Mouse (Mus musculus): ENCODE data around the gene Tnf. TPM values are rescaled to one million over a fixed set of nuclear protein-coding genes. Genes with fewer than 3 reads are reported as not detected.

Tnf gene
- polyA plus RNA-seq, 1 experiment from 2014 or later = not detected

DNA sequence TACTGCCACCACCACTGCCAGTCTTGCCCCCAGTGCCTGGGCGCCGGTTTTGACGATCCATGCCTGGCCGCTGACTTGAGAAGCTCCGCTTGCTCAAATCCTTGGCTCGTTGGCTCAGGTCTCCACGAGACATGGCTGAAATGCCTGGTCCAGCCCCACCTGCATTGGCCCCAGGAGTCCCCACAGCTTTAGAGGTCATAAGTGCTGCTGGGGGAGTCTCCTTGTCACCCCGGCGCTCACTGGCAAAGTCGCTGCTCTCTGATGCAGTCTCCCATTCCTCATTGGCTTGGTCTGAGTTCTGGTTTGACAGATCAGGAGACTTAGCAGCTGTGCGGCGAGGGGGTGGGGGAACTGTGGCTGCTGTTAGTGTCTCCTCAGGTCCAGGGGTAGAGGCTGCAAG is 46.4 kb downstream of the Tnf start:
- Histone ChIP-seq H3K27ac (no peak overlapping the region), H3K36me3 (peaks cover 94% of the 10 kb centered on the region), H3K4me1 (replicated peaks) (no peaks in the 10 kb centered on the region), H3K27me3 (replicated peaks) (no peaks in the 10 kb centered on the region), H3K4me3 (replicated peaks) (no peak overlapping the region), H3K9ac (no peak overlapping the region), H3K4me2 (replicated peaks) (no peak overlapping the region), H3K9me3 (no peaks in the 10 kb centered on the region)
- ATAC-seq = no peak
- 92% methylated on average over 12 of the region's 12 CpGs for WGBS

DNA sequence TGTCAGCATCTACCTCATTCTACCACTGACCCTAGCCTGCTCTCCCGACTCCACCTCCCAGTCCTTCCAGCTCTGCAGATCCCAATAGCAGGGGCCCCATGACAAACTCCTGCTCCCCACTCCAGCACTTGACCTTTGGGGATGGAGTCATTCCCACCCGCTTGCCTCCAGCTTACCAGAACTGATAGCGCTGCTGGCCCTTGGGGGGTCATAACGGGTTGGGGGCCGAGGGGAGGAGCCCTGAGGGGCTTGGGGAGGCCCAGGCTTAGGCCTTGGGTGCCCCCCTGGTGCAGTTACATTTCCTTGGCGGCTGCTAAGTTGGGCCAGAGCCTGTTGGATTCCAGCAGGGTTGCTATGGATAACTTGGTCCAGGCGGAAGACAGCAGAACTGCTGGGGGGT is 47.2 kb downstream of the Tnf start:
- Histone ChIP-seq H3K4me1 (replicated peaks) (no peaks in the 10 kb centered on the region), H3K9ac (no peak overlapping the region), H3K27ac (no peak overlapping the region), H3K4me3 (replicated peaks) (no peak overlapping the region), H3K9me3 (no peaks in the 10 kb centered on the region), H3K27me3 (replicated peaks) (no peaks in the 10 kb centered on the region), H3K36me3 (peaks cover 94% of the 10 kb centered on the region), H3K4me2 (replicated peaks) (no peak overlapping the region)
- WGBS = 81% methylated on average over 7 of the region's 7 CpGs
- ATAC-seq = no peak

DNA sequence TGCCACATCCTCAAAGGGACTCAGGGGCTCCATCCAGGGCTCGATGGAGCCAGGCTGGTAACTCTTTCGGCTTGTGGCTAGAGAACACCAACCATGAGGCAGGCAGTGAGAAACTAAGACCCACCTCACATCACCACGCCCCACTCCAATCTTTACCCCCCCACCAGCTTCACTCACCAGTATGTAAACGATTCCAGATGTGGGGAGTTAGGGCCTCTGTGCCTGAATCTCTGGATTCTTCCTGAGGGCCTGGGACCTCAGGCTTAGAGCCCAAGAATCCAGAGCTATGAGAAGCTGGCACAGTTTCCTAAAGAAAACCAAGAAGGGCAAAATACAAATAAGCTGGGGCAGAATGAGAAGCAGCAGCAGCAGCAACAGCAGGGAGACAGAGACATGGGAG is 47.9 kb downstream of the Tnf start:
- Histone ChIP-seq H3K4me1 (replicated peaks) (no peaks in the 10 kb centered on the region), H3K27ac (no peak overlapping the region), H3K4me2 (replicated peaks) (no peak overlapping the region), H3K9ac (no peak overlapping the region), H3K36me3 (peaks cover 94% of the 10 kb centered on the region), H3K4me3 (replicated peaks) (no peak overlapping the region), H3K9me3 (no peaks in the 10 kb centered on the region), H3K27me3 (replicated peaks) (no peaks in the 10 kb centered on the region)
- no peak for ATAC-seq
- 83% methylated on average over 4 of the region's 4 CpGs for WGBS

DNA sequence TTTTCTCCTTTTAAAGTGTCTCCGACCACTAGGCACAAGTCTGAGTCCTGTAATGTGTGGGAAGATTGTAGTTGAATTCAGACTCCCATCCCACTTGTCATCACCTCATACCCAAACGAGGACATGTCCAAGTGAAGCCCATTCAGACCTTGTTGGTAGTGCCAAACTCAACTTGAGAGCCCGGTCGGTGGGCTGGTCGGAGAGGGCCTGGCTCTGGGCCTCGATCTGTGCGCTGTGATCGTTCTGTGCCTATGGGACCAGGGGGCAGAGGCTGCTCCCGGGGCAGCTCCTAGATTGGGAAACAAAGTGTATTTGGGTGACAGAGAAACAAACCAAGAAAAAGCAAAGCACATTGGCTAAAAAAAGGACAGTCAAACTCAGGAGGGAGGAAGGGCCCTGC is 48.7 kb downstream of the Tnf start:
- ATAC-seq = no peak
- Histone ChIP-seq H3K4me2 (replicated peaks) (no peak overlapping the region), H3K36me3 (peaks cover 92% of the 10 kb centered on the region), H3K9me3 (no peaks in the 10 kb centered on the region), H3K27ac (no peak overlapping the region), H3K9ac (no peak overlapping the region), H3K4me3 (replicated peaks) (no peak overlapping the region), H3K27me3 (replicated peaks) (no peaks in the 10 kb centered on the region), H3K4me1 (replicated peaks) (no peaks in the 10 kb centered on the region)
- WGBS = 92% methylated on average over 9 of the region's 9 CpGs

DNA sequence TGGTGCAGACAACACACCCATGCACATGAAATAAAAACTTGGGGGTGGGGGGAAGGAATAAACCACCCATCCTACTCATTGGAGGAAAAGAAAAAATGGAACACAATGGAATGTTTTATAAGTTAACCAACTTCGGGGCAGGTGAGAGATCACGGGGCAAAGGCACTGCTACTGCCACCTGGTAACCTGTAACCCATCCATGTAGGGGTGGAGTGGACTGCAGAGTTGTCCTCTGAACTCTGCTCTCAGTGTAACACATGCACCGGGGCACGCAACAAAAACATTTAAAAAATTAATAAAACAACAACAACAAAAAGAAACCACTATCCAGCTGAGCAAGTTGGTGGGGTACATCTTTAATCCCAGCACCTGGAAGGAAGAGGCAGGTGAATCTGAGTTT is 49.7 kb downstream of the Tnf start:
- peaks cover 88% of the 10 kb centered on the region for H3K36me3 ChIP-seq
- H3K9me3 ChIP-seq = no peaks in the 10 kb centered on the region
- no peak overlapping the region for H3K4me2 ChIP-seq (replicated peaks)
- no peak overlapping the region for H3K4me3 ChIP-seq (replicated peaks)
- no peaks in the 10 kb centered on the region for H3K4me1 ChIP-seq (replicated peaks)
- 91% methylated on average over 4 of the region's 4 CpGs for WGBS
- ATAC-seq = no peak
- H3K27me3 ChIP-seq (replicated peaks) = no peaks in the 10 kb centered on the region
- H3K27ac ChIP-seq = no peak overlapping the region
- no peak overlapping the region for H3K9ac ChIP-seq

Other genes starting within 250 kb of the Tnf start
- gene Hspa1b, start 242.8 kb downstream of the Tnf start, polyA plus RNA-seq (2015; fragmentation: Nextera tagmentation; extraction: Ambion mirVana) = 0.43 TPM in 2 replicates
- not detected in 2 replicates for gene Gm20481, start 232.1 kb downstream of the Tnf start, polyA plus RNA-seq (2015; fragmentation: Nextera tagmentation; extraction: Ambion mirVana)
- 6.2 and 6.3 TPM in 2 replicates for gene Hspa1a, start 229.9 kb downstream of the Tnf start, polyA plus RNA-seq (2015; fragmentation: Nextera tagmentation; extraction: Ambion mirVana)
- 0.16 and 0.78 TPM in 2 replicates for gene Hspa1l, start 229.3 kb downstream of the Tnf start, polyA plus RNA-seq (2015; fragmentation: Nextera tagmentation; extraction: Ambion mirVana)
- gene Lsm2, start 220.1 kb downstream of the Tnf start, polyA plus RNA-seq (2015; fragmentation: Nextera tagmentation; extraction: Ambion mirVana) = 187 and 190 TPM in 2 replicates
- gene Vars, start 201.0 kb downstream of the Tnf start, polyA plus RNA-seq (2015; fragmentation: Nextera tagmentation; extraction: Ambion mirVana) = 117 and 141 TPM in 2 replicates
- 0.21 and 0.35 TPM in 2 replicates for gene Vwa7, start 185.4 kb downstream of the Tnf start, polyA plus RNA-seq (2015; fragmentation: Nextera tagmentation; extraction: Ambion mirVana)
- gene Sapcd1, start 174.0 kb downstream of the Tnf start, polyA plus RNA-seq (2015; fragmentation: Nextera tagmentation; extraction: Ambion mirVana) = 11.4 and 13.5 TPM in 2 replicates
- gene Msh5, start 155.3 kb downstream of the Tnf start, polyA plus RNA-seq (2015; fragmentation: Nextera tagmentation; extraction: Ambion mirVana) = 3.0 and 3.1 TPM in 2 replicates
- gene Clic1, start 152.0 kb downstream of the Tnf start, polyA plus RNA-seq (2015; fragmentation: Nextera tagmentation; extraction: Ambion mirVana) = 385 and 387 TPM in 2 replicates
- 185 and 190 TPM in 2 replicates for gene Ddah2, start 143.0 kb downstream of the Tnf start, polyA plus RNA-seq (2015; fragmentation: Nextera tagmentation; extraction: Ambion mirVana)
- not detected in 2 replicates for gene Ly6g6c, start 136.6 kb downstream of the Tnf start, polyA plus RNA-seq (2015; fragmentation: Nextera tagmentation; extraction: Ambion mirVana)
- 0.23 and 0.35 TPM in 2 replicates for gene Mpig6b, start 135.8 kb downstream of the Tnf start, polyA plus RNA-seq (2015; fragmentation: Nextera tagmentation; extraction: Ambion mirVana)
- gene Ly6g6e, start 125.1 kb downstream of the Tnf start, polyA plus RNA-seq (2015; fragmentation: Nextera tagmentation; extraction: Ambion mirVana) = 1.9 and 2.6 TPM in 2 replicates
- 5.8 and 5.9 TPM in 2 replicates for gene Ly6g6d, start 123.9 kb downstream of the Tnf start, polyA plus RNA-seq (2015; fragmentation: Nextera tagmentation; extraction: Ambion mirVana)
- 0.24 and 0.33 TPM in 2 replicates for gene Ly6g6f, start 116.4 kb downstream of the Tnf start, polyA plus RNA-seq (2015; fragmentation: Nextera tagmentation; extraction: Ambion mirVana)
- gene Abhd16a, start 112.7 kb downstream of the Tnf start, polyA plus RNA-seq (2015; fragmentation: Nextera tagmentation; extraction: Ambion mirVana) = 92.1 and 96.4 TPM in 2 replicates
- not detected in 2 replicates for gene Ly6g5c, start 93.7 kb downstream of the Tnf start, polyA plus RNA-seq (2015; fragmentation: Nextera tagmentation; extraction: Ambion mirVana)
- 0.83 and 0.85 TPM in 2 replicates for gene Ly6g5b, start 86.6 kb downstream of the Tnf start, polyA plus RNA-seq (2015; fragmentation: Nextera tagmentation; extraction: Ambion mirVana)
- gene Gpank1, start 80.6 kb downstream of the Tnf start, polyA plus RNA-seq (2015; fragmentation: Nextera tagmentation; extraction: Ambion mirVana) = 17.7 and 19.1 TPM in 2 replicates
- gene Csnk2b, start 80.0 kb downstream of the Tnf start, polyA plus RNA-seq (2015; fragmentation: Nextera tagmentation; extraction: Ambion mirVana) = 248 and 271 TPM in 2 replicates
- 13.6 and 13.7 TPM in 2 replicates for gene D17H6S53E, start 75.6 kb downstream of the Tnf start, polyA plus RNA-seq (2015; fragmentation: Nextera tagmentation; extraction: Ambion mirVana)
- gene Apom, start 70.0 kb downstream of the Tnf start, polyA plus RNA-seq (2015; fragmentation: Nextera tagmentation; extraction: Ambion mirVana) = 10.4 and 13.7 TPM in 2 replicates
- 45.2 and 46.4 TPM in 2 replicates for gene Bag6, start 66.8 kb downstream of the Tnf start, polyA plus RNA-seq (2015; fragmentation: Nextera tagmentation; extraction: Ambion mirVana)
- 125 and 131 TPM in 2 replicates for gene Prrc2a, start 37.1 kb downstream of the Tnf start, polyA plus RNA-seq (2015; fragmentation: Nextera tagmentation; extraction: Ambion mirVana)
- gene Aif1, start 25.9 kb downstream of the Tnf start, polyA plus RNA-seq (2015; fragmentation: Nextera tagmentation; extraction: Ambion mirVana) = 20.6 and 21.7 TPM in 2 replicates
- 18.9 and 19.4 TPM in 2 replicates for gene Lst1, start 13.6 kb downstream of the Tnf start, polyA plus RNA-seq (2015; fragmentation: Nextera tagmentation; extraction: Ambion mirVana)
- gene Ltb, start 7.6 kb downstream of the Tnf start, polyA plus RNA-seq (2015; fragmentation: Nextera tagmentation; extraction: Ambion mirVana) = 5.0 and 5.2 TPM in 2 replicates
- 1.1 TPM in 2 replicates for gene Lta, start 3.3 kb upstream of the Tnf start, polyA plus RNA-seq (2015; fragmentation: Nextera tagmentation; extraction: Ambion mirVana)
- gene Gm16181, start 18.8 kb upstream of the Tnf start, polyA plus RNA-seq (2015; fragmentation: Nextera tagmentation; extraction: Ambion mirVana) = 0.59 and 0.81 TPM in 2 replicates
- gene Atp6v1g2, start 31.7 kb upstream of the Tnf start, polyA plus RNA-seq (2015; fragmentation: Nextera tagmentation; extraction: Ambion mirVana) = 4.1 and 4.3 TPM in 2 replicates
- gene Nfkbil1, start 33.8 kb upstream of the Tnf start, polyA plus RNA-seq (2015; fragmentation: Nextera tagmentation; extraction: Ambion mirVana) = 9.9 and 11.0 TPM in 2 replicates
- gene Ddx39b, start 39.7 kb upstream of the Tnf start, polyA plus RNA-seq (2015; fragmentation: Nextera tagmentation; extraction: Ambion mirVana) = 382 and 388 TPM in 2 replicates
- 148 and 190 TPM in 2 replicates for gene H2-D1, start 60.7 kb upstream of the Tnf start, polyA plus RNA-seq (2015; fragmentation: Nextera tagmentation; extraction: Ambion mirVana)
- gene H2-Q1, start 118.4 kb upstream of the Tnf start, polyA plus RNA-seq (2015; fragmentation: Nextera tagmentation; extraction: Ambion mirVana) = 4.9 and 6.2 TPM in 2 replicates
- 84.5 and 93.5 TPM in 2 replicates for gene H2-Q2, start 140.2 kb upstream of the Tnf start, polyA plus RNA-seq (2015; fragmentation: Nextera tagmentation; extraction: Ambion mirVana)
- gene H2-Q4, start 177.6 kb upstream of the Tnf start, polyA plus RNA-seq (2015; fragmentation: Nextera tagmentation; extraction: Ambion mirVana) = 5.5 and 6.4 TPM in 2 replicates
- 1.7 and 2.1 TPM in 2 replicates for gene H2-Q6, start 222.8 kb upstream of the Tnf start, polyA plus RNA-seq (2015; fragmentation: Nextera tagmentation; extraction: Ambion mirVana)
- 6.5 and 6.7 TPM in 2 replicates for gene H2-Q7, start 237.1 kb upstream of the Tnf start, polyA plus RNA-seq (2015; fragmentation: Nextera tagmentation; extraction: Ambion mirVana)

Measured in intestine, embryonic 15.5 days (tissue).